Mouse (Mus musculus) embryonic stem cell, embryonic (primary cell): ENCODE measurements around the gene Phldb2.

Experiments
- CTCF ChIA-PET, 4 experiments: fragments of 300-600 bp in 2 of 4; fragments of 350-600 bp in 2 of 4; sonication (Branson Sonifier 250); formaldehyde crosslinking; loops; one replicate each; lab custom pipeline; 2022; ENCODE audit warnings: inconsistent platforms in 2 of 4; lab: Charles Lee
- POLR2A ChIA-PET, 4 experiments: fragments of 300-600 bp in 2 of 4; fragments of 350-600 bp in 2 of 4; sonication (Branson Sonifier 250); formaldehyde crosslinking; loops; one replicate each; lab custom pipeline; 2022; ENCODE audit warnings: antibody characterized with exemption in 4 of 4, inconsistent platforms in 1 of 4; lab: Charles Lee

Gene Phldb2

DNA sequence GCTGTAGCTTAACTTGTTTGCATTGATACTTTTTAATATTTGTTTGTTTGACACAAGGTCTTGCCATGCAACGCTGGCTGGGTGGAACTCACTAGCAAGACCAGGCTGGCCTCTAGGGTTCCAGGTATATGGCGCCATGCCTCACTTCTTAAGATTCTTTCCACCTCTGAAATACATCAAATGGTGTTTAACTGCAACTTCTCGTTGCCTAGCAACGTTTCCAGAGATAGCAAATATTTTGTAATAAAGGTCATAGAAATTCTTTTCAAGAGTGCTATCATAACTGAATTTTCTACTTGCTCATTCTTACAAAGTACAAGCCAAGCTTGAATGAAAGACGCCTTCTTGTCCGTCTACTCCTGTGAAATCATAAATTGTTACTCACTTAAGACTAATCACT lies 165.7 kb downstream of the Phldb2 start:
- CTCF ChIA-PET, result interaction anchor here in 2 of 4 experiments (1.0 to 1.1 kb wide), 2 partner anchors 27 to 56 kb away, joined by 3 to 4 read pairs; no protein-coding TSS in a partner anchor
- POLR2A ChIA-PET, result no interaction called here

DNA sequence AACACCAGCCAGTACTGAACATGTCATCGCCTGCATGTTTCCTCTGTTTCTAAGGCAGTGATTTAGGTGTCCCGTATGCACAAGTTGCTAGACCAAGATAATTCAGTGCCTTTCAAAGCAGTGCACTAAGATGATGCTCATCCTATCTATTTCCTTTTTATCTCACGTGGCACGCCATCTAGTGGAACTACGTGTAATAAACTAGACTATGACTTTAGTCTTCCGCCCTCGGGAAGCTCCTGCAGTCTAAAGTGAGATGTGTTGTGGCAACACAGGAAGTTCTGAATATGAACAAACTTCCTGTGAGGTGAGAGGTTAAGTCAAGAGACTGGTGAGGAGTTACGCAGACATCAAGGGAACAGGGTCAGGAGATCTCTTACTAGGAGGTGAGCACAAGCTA lies 166.8 kb downstream of the Phldb2 start:
- ChIA-PET CTCF (interaction anchor here (0.5 to 1.2 kb wide), 11 partner anchors 8 to 1879 kb away, joined by 3 to 7 read pairs (median 4); no protein-coding TSS in a partner anchor), POLR2A (interaction anchor here in 1 of 4 experiments (0.6 kb wide), 1 partner anchor 22 kb away, joined by 5 read pairs; no protein-coding TSS in a partner anchor)

DNA sequence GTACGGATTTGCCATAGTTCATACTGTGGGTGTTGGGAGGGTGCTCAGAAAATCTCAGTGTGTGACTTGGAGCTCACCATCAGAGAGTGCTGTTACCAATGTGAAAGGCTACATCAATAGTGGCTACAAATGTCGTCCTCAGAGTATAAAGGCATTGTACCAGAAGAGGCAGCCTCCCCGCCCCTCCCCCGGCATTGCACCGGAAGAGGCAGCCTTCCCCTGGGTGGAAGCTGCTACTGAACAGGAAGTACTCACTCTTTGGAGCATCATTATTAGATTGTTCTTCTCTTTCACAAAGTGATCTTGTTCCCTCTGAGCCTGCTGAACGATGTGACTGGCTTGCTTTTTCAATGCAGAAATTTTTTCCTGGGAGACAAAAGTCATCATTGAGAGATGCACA lies 173.4 kb downstream of the Phldb2 start:
- ChIA-PET POLR2A (interaction anchor here in 2 of 4 experiments (0.7 to 0.8 kb wide), 2 partner anchors 17 to 231 kb away, joined by 3 read pairs; no protein-coding TSS in a partner anchor), CTCF (interaction anchor here in 2 of 4 experiments (0.5 to 1.1 kb wide), 2 partner anchors 27 to 188 kb away, joined by 3 read pairs; no protein-coding TSS in a partner anchor)

DNA sequence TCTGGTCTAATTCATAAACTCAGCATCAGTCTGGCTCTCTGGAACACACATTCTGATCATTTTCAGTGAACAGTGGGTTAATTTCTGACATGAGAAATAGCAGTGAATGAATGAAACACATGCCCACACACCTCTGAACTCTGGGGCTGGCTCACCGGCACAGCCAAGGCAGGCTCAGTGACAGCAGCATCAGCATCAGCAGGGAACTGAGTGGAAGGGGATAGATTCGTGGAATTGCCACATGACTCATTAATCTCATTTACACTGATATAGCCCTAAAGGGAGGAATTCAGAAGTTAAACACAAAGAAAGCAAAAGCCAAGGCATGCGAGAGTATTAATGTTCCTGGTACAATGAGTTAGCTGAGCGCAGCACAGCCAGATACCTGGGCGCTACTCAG lies 178.6 kb downstream of the Phldb2 start:
- CTCF ChIA-PET, result no interaction called here
- POLR2A ChIA-PET, result no interaction called here

DNA sequence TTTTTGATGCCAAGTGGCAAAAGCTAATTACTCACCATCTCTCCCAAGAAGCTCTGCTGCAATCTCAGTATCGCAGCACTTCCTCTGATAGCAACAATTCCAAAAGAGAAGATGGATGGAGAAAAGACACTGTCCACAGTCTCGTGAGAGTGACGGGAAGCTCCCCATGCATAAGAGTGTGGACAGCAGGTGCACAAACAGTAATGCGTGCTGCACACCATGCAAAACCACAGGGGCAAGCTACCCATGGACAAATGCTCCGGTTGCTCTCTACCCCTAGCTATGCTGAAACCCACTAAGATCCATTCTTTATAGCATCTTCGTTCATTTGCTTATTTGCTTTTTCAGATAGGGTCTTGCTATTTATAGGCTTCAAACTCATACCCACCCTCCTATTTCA lies 182.5 kb downstream of the Phldb2 start:
- POLR2A ChIA-PET, result no interaction called here
- CTCF ChIA-PET, result no interaction called here

DNA sequence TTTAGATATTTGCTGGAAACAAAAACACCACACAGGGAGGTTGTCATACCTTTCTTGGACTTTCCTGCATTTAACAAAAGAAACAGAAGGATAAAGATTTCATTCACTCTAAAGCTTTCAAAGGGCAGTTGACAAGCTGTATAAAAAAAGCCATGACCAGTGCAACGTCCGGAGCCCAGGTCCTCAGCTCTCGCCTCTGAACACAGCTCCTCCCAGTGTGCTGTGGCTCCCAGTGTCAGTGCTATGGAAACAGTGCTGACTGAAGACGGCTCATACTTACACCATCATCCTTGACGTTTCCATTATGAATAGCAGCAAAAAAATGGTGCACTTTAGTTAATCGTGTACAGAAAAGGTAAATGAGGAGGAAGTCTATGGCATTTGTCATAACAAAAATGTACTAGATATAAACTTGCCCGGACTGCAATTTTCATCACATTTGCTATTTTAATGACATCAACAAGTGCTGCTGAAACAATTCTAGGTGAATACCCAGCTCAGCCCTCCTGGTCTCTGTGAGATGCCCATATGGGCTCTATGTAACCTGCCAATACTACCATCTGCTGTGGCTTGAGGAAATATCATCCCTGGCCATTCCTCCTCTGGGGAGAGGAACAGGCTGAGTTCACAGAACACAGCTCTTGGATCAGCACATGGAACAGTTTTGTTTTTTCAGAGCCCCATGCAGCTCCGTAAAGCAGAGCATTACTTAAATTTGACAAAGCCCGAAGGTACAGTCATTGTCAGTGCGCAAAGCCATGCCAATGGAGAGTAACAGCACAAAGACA lies 185.4 kb downstream of the Phldb2 start:
- ChIA-PET POLR2A (no interaction called here), CTCF (interaction anchor here in 1 of 4 experiments (0.6 to 0.8 kb wide), 2 partner anchors 15 to 199 kb away, joined by 3 read pairs; no protein-coding TSS in a partner anchor)

DNA sequence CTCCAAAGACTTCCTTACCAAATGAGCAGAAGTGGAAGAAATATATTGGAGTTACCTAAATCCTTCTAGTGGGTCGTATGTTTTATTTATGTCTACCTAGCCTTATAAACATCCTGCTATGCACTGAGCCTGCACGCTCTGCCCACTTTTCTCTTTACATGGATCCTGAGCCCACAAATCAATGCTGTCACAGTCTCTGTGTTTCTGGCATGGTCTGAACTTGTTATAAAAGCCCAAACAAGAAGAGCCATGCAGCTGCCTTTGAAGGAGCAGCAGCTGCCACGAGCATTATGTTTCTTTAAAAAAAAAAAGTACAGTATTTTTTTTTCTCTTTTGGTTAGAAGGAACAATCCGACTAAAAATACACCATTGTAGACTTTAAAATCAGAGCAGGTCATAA lies 186.0 kb downstream of the Phldb2 start:
- CTCF ChIA-PET, result interaction anchor here in 1 of 4 experiments (0.8 kb wide), 1 partner anchor 200 kb away, joined by 3 read pairs; no protein-coding TSS in a partner anchor
- POLR2A ChIA-PET, result no interaction called here

DNA sequence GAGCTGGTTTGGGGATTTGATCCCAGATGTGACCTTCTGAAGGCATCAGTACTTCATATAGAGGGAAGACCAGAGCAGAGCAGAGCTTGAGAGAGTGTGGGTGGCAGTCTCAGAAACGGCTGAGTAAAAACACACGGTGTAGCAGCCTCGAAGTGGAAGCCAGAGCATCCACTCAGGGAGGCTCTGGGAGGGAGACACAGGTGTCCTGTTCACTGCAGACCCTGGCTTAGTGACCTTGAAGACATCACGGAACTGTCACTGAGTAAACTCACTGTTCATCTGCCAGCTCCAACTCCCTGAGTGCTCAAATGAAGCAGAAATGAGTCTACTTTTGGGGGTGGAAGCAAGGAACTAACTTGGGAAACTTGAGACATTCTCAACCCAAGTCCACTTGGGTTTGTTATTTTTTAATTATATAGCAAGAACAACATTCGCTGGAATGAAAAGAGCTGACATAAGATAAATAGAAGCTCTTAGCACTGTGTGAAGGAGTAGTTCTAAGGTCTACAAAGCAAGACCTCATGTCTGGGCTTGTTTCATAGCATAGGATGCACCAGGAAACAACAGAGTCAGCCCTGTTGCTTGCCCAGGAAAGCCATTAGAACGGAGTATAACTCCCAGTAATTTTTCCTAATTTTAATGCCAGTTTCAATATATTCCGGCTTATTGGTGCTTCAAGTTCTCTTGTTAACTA lies 187.4 kb downstream of the Phldb2 start:
- ChIA-PET POLR2A (no interaction called here), CTCF (interaction anchor here in 2 of 4 experiments (0.6 to 1.1 kb wide), 2 partner anchors 135 to 187 kb away, joined by 3 read pairs; no protein-coding TSS in a partner anchor)

DNA sequence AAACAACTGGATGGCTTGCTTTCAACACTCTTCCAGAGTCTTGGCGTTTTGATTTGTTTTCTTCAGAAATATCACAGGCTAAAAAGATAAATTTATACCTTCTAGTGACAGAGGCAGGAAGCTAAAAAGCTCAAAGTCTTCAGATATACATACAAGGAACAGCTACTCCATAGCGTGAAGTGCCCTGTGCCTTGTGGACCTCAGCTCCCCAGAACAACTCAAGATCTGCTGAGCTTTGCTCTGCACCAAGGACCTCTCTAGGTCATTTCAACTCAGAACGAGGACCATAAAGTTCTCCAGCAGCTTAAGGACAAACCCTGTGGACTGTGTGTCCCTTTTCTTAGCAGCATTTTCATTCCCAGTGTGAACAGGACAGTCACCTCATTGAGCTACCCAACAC lies 188.3 kb downstream of the Phldb2 start:
- ChIA-PET CTCF (interaction anchor here in 2 of 4 experiments (0.6 to 1.1 kb wide), 3 partner anchors 134 to 332 kb away, joined by 3 to 4 read pairs (median 3); no protein-coding TSS in a partner anchor), POLR2A (interaction anchor here in 1 of 4 experiments (0.8 kb wide), 1 partner anchor 77 kb away, joined by 3 read pairs; no protein-coding TSS in a partner anchor)

DNA sequence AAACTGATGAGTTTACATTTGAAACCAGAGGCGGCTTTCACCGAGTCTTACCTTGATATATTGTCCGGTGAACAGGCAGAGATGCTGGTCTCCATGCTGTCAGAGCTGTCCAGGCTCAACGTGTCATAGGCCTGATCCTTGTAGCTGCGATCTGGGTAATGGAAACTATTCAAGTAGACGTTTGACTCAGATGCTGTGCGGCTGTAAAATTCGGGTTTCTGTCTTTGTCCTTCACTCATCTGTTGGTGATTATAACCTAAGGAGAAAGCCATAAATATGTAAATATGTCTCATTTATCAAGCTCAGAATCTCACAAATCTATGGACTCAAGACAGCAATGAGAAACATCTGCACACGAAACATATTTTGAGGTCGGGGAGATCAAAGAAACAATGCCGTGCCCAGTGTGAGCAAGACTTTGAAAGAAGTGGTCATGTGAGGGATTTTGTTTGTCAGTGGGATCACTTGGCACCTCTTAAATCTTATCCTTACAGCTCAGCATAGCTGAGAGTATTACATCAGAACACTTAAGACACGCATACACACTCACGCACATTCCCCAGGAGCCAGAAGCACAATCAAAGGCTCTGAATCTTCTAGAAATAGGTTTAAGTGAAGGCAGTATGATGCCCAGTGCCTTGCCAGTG lies 190.4 kb downstream of the Phldb2 start:
- ChIA-PET CTCF (interaction anchor here in 2 of 4 experiments (0.6 kb wide), 2 partner anchors 64 to 130 kb away, joined by 3 read pairs; no protein-coding TSS in a partner anchor), POLR2A (no interaction called here)

DNA sequence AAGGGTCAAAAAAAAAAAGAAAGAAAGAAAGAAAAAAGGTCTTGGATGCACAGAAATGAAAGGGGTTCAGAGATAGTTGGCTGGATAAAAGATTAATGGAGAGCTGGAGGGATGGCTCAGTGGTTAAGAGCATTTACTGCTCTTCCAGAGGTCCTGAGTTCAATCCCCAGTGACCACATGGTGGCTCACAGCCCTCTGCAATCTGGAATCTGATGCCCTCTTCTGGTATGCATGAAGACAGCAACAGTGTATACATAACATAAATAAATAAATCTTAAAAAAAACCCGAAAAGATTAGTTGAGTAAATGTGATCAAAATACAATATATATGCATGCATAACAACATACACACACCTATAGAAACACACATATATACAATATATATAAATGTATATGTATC lies 192.0 kb downstream of the Phldb2 start:
- ChIA-PET POLR2A (no interaction called here), CTCF (no interaction called here)

DNA sequence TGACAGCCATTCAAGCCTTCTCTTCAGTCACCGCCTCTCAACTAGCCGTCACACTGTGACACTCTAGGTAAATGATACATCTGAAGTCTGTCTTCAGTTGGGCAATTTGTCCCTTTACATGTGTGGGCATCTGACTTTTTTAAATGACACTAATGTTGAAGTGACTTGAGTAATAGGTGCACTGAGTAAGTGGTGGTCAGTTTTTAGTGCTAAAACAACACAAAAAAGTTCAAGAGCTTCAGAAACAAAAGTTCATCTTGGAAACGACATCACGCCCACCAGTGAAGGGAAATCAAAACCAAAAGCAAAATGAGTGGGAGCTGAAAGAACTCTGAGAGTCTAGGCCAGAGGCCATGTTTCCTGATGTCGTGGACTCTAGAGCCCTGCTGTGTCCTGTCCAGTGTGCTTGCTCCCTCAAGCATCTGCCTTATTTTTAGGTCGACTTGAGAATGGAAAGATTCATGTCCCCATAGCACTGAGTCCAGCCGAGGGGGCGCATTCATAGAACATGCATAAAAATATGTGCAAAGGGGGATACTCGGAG lies 194.6 kb downstream of the Phldb2 start:
- ChIA-PET CTCF (interaction anchor here in 1 of 4 experiments (1.0 kb wide), 1 partner anchor 208 kb away, joined by 4 read pairs; no protein-coding TSS in a partner anchor), POLR2A (no interaction called here)

DNA sequence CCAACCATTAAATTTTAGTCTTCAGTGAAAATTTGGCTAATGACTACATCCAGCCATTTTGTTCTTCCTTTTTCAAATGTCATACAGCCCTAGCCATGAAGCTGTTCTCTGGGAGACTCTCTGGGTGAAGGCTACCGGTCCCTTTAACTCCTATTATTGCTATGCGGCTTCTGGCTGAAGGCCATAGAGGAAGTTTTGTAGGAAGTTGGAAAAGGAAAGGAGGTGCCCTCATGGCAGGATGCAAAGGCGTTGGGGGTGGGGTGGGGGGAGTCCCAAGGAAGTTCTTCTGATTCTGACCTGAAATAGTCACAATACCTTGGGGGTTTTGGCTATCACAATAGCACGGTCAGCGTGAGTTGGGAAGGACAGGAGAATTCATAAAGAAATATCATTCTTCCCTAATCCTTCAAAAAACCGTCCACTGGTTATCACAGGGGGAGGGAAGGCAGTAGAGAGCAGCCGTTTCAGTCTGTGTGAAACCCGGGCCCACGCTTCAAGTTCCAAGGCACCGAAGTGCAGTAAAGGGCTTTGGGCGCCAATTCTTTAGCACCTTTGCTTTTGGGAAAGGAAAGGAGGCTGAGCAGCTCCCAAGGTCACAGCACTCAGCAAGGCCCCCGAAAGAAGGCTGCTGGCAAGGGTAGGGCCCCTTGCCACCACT lies 195.8 kb downstream of the Phldb2 start:
- CTCF ChIA-PET, result interaction anchor here in 3 of 4 experiments (0.5 to 2.2 kb wide), 5 partner anchors 18 to 234 kb away, joined by 3 to 10 read pairs (median 4); no protein-coding TSS in a partner anchor
- POLR2A ChIA-PET, result no interaction called here

DNA sequence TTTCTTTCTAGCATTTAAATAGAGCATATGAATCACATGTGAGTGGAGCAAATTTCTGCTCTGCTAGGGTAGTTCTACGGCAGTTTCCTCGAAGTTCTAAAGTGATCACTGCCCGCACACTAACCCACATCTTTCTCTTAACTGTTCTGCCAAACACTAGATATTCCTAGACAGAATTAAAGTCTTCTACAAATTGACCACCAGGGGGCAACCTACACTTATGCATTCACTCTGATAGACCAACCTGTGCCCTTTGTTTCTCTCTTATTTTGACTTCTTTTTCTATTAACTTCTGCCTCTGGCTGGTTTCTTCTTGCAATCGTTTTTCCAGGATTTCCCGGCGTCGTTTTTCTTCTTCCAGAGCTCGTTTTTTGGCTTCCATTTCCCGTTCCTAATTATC lies 196.5 kb downstream of the Phldb2 start:
- POLR2A ChIA-PET, result no interaction called here
- CTCF ChIA-PET, result interaction anchor here (0.5 to 2.2 kb wide), 9 partner anchors 14 to 235 kb away, joined by 3 to 10 read pairs (median 4); partner anchors contain the start of gene Abhd10 (in 1 of the 4)

DNA sequence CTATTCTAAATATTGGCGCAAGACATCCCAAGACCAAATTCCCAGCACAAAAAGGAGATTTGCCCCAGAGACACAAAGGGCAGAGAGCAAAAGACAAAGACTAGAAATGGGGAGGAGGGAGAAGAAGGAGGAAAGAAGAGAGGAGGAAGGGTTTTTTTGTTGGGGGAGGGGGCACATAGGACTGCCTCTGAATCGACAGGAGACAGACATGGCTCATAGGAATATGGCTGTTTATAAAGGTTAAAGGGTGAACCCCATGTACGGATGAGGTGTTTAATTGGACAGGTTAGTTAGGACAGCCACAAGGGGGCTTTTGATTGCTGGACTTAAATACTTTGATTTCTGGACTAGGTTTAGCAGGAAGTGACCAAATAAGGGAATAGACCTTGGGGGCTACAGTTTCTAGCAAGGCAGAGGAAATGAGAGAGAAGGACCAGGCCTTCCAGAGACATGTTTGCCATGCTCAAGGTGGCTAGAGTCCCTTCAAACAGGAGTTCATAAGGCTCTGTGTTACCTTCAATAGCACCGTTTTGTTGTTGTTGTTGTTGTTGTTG lies 209.7 kb downstream of the Phldb2 start:
- ChIA-PET POLR2A (interaction anchor here in 3 of 4 experiments (0.6 to 2.2 kb wide), 9 partner anchors 9 to 267 kb away, joined by 3 to 19 read pairs (median 8); partner anchors contain the start of genes Tagln3 (in 3 of the 3) and Plcxd2 (in 1 of the 3)), CTCF (no interaction called here)

DNA sequence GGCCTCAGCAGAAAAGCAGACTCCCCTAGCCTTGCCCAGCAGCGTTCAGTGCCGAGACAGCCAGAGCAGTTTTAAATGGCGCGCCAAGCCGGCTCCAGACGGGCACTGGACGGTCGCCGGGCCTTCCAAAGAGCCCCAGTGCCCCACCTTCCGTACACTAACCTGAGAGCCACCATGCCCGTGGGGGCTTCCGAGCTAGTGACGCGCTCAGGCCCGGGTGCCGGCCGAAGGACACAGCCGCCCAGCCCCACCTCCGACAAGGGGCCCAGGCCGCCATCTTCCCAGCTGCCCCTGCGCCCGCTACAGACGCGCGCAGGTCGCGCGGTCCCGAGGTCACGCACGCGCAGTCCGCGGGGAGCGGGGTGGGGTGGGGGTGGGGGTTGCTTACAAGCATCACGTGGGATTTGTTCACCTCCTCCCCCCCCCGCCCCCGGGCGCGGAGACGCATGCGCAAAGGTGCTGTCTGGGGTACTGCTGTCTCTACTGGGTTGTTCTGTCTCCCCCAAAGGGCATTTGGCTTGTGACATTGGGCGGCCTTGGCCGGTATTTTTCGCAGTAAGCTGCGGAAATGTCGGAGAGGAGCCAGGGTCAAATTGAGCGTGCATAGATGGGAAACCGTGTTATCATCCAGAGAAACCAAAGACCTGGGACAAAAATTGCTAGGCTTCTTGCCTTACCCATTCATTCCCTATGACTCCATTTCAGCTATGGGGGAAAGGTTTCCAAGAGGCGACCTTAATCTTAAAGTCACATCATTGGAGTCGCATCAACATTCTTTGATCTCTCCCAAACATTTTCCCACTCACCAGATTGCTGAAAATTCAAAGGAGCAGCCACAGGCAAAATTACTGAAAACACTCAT lies 210.6 kb downstream of the Phldb2 start, which contains the start of gene Abhd10:
TSS of gene Abhd10 (minus strand) at position 341 of the 862 bp plus-strand sequence.
- ChIA-PET POLR2A (interaction anchor here (0.6 to 2.2 kb wide), 24 partner anchors 9 to 758 kb away, joined by 3 to 19 read pairs (median 5); partner anchors contain the start of genes Tagln3 (in 4 of the 4) and Plcxd2 (in 1 of the 4)), CTCF (interaction anchor here in 1 of 4 experiments (1.0 kb wide), 2 partner anchors 14 to 58 kb away, joined by 3 to 5 read pairs; no protein-coding TSS in a partner anchor)
